Comparison of ENCODE assay signal across 9 mouse cellular contexts in genomic region chr2:51768298-51769271, GRCm38 (mm10).
A peak's percentile ranks its signal among the peaks of the same experiment; 100 is the strongest.
DNase-seq lines count a peak whose midpoint lies in the region; ATAC-seq and TF ChIP-seq lines count a peak whose summit lies in the region.
"Had no signal": no experiment of that assay in that cellular context is flagged by ENCODE, and none has a peak within 500 bp of the region (broad histone marks: within the 10 kb centered on the region; RNA-seq: fewer than 3 reads in every experiment).

No protein-coding gene starts in this region.

- TF ChIP-seq CTCF in layer of hippocampus, adult 2 months (conservative IDR thresholded peaks at IDR 0.05), result no peak

- H3K27ac ChIP-seq in forebrain, embryonic 10.5 days, result peak overlapping the region; percentile 12; the same call in 1 of the 2 replicates
- H3K27ac ChIP-seq in forebrain, embryonic 11.5 days (ENCODE audit: low read depth, low read length), result no peak overlapping the region
- peak overlapping the region; percentile 69 for H3K27ac ChIP-seq in forebrain, embryonic 16.5 days (ENCODE audit: low read length)
- H3K27ac ChIP-seq in layer of hippocampus, adult 2 months, result 0 out of 2 replicates have a peak overlapping the region, but pooled peaks have one; percentile 19
- peak overlapping the region; percentile 68 for H3K27ac ChIP-seq in neural tube, embryonic 13.5 days (replicated peaks)
- H3K27ac ChIP-seq: liver, embryonic 13.5 days had no signal

- H3K9ac ChIP-seq in forebrain, embryonic 11.5 days (ENCODE audit: low read length), result no peak overlapping the region
- H3K9ac ChIP-seq in forebrain, embryonic 16.5 days (replicated peaks; ENCODE audit: low read depth, low read length), result no peak overlapping the region
- no peak overlapping the region for H3K9ac ChIP-seq in neural tube, embryonic 13.5 days
- H3K9ac ChIP-seq: liver, embryonic 13.5 days had no signal

- H3K27me3 ChIP-seq in forebrain, embryonic 10.5 days (ENCODE audit: poor library complexity, severe bottlenecking), result no peaks in the 10 kb centered on the region
- no peaks in the 10 kb centered on the region for H3K27me3 ChIP-seq in forebrain, embryonic 11.5 days (ENCODE audit: control insufficient read depth, insufficient read depth, low read length)
- H3K27me3 ChIP-seq in forebrain, embryonic 16.5 days (replicated peaks; ENCODE audit: control insufficient read depth, insufficient read depth, low read length), result no peaks in the 10 kb centered on the region
- no peaks in the 10 kb centered on the region for H3K27me3 ChIP-seq in neural tube, embryonic 13.5 days
- H3K27me3 ChIP-seq: liver, embryonic 13.5 days had no signal

- H3K9me3 ChIP-seq in forebrain, embryonic 10.5 days, result no peaks in the 10 kb centered on the region
- H3K9me3 ChIP-seq in forebrain, embryonic 11.5 days (ENCODE audit: control insufficient read depth, low read length), result no peaks in the 10 kb centered on the region
- no peaks in the 10 kb centered on the region for H3K9me3 ChIP-seq in forebrain, embryonic 16.5 days (ENCODE audit: control insufficient read depth, low read length)
- H3K9me3 ChIP-seq in neural tube, embryonic 13.5 days, result no peaks in the 10 kb centered on the region
- H3K9me3 ChIP-seq: liver, embryonic 13.5 days had no signal

- 88% methylated on average over 12 of the region's 12 CpGs for WGBS in forebrain, embryonic 10.5 days
- 74% methylated on average over 12 of the region's 12 CpGs for WGBS in forebrain, embryonic 11.5 days
- 18% methylated on average over 12 of the region's 12 CpGs for WGBS in forebrain, embryonic 16.5 days
- WGBS in neural tube, embryonic 13.5 days, result 27% methylated on average over 12 of the region's 12 CpGs

- no peak overlapping the region for H3K4me3 ChIP-seq in forebrain, embryonic 10.5 days
- H3K4me3 ChIP-seq in forebrain, embryonic 11.5 days (ENCODE audit: low read depth, low read length), result no peak overlapping the region
- H3K4me3 ChIP-seq in forebrain, embryonic 16.5 days (replicated peaks; ENCODE audit: low read length), result no peak overlapping the region
- no peak overlapping the region for H3K4me3 ChIP-seq in layer of hippocampus, adult 2 months
- H3K4me3 ChIP-seq in neural tube, embryonic 13.5 days, result no peak overlapping the region
- H3K4me3 ChIP-seq: liver, embryonic 13.5 days had no signal

- H3K4me1 ChIP-seq in forebrain, embryonic 10.5 days, result peaks cover 16% of the 10 kb centered on the region
- 0 out of 2 replicates have a peak, but pooled peaks cover 2% of the 10 kb centered on the region for H3K4me1 ChIP-seq in forebrain, embryonic 11.5 days (replicated peaks; ENCODE audit: control insufficient read depth, insufficient read depth, low read length)
- peaks cover 14% of the 10 kb centered on the region for H3K4me1 ChIP-seq in forebrain, embryonic 16.5 days (replicated peaks; ENCODE audit: control insufficient read depth, insufficient read depth, low read length)
- H3K4me1 ChIP-seq in neural tube, embryonic 13.5 days (replicated peaks), result peaks cover 26% of the 10 kb centered on the region
- H3K4me1 ChIP-seq: liver, embryonic 13.5 days had no signal

- no peak overlapping the region for H3K4me2 ChIP-seq in forebrain, embryonic 11.5 days (ENCODE audit: low read depth, low read length, severe bottlenecking)
- peak overlapping the region; percentile 13; the same call in 1 of the 2 replicates for H3K4me2 ChIP-seq in forebrain, embryonic 16.5 days (ENCODE audit: low read length)
- 0 out of 2 replicates have a peak overlapping the region, but pooled peaks have one; percentile 5 for H3K4me2 ChIP-seq in neural tube, embryonic 13.5 days
- H3K4me2 ChIP-seq: liver, embryonic 13.5 days had no signal

- H3K36me3 ChIP-seq in forebrain, embryonic 10.5 days (replicated peaks), result no peaks in the 10 kb centered on the region
- no peaks in the 10 kb centered on the region for H3K36me3 ChIP-seq in forebrain, embryonic 11.5 days (ENCODE audit: control insufficient read depth, insufficient read depth, low read length)
- no peaks in the 10 kb centered on the region for H3K36me3 ChIP-seq in forebrain, embryonic 16.5 days (ENCODE audit: control insufficient read depth, insufficient read depth)
- H3K36me3 ChIP-seq in neural tube, embryonic 13.5 days, result no peaks in the 10 kb centered on the region
- H3K36me3 ChIP-seq: liver, embryonic 13.5 days had no signal

- DNase-seq in forebrain, embryonic 10.5 days (ENCODE audit: extremely low spot score, low spot score), result no peak
- DNase-seq in forebrain, embryonic 11.5 days (ENCODE audit: low spot score), result no peak
- peak; percentile 54 to 68 for DNase-seq in layer of hippocampus, adult 2 months (ENCODE audit: low spot score in 2 of 2)
- DNase-seq in Muller cell, postnatal 12 days (ENCODE audit: inconsistent ontology term), result no peak
- DNase-seq in spleen, adult 12 weeks (ENCODE audit: low spot score), result no peak
- DNase-seq in ovary, postnatal 14 days (ENCODE audit: low spot score), result no peak
- DNase-seq: liver, embryonic 13.5 days had no signal

- ATAC-seq in forebrain, embryonic 11.5 days (replicated peaks; ENCODE audit: low FRiP score), result no peak; the same call in 1 of the 2 replicates
- ATAC-seq in forebrain, embryonic 16.5 days, result peak; percentile 94
- peak; percentile 85 for ATAC-seq in neural tube, embryonic 13.5 days (ENCODE audit: low read depth)

Comparison
In these comparisons a context has a peak if more than half of its experiments do, and no peak if none do; other contexts are left out.
1. DNase-seq: peak in layer of hippocampus, adult 2 months (2 of 2); none in forebrain, embryonic 10.5 days (single experiment), forebrain, embryonic 11.5 days (single experiment), Muller cell, postnatal 12 days (single experiment), spleen, adult 12 weeks (single experiment) and ovary, postnatal 14 days (single experiment).